Mouse (Mus musculus): ENCODE data around the gene Cir1.

The Cir1 gene

DNA sequence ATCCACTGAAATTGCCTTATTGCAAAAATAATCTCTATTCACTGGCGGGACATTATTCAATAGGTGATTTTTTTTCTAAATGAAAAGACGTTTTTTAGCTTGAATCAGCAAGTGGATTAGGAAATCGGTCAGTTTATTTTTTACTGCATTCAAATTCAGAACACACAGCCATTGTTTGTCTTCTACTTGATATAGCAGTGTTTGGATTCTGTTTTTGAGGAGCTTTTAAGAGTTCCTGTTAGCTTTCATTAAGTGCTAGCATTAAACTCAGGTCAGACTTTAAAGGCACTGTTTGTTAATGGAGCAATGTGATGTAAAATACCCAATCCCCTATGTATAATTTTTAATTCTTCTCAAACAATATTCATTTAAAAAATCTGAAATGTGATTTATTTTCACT lies 13.7 kb downstream of the Cir1 start:
- DNase-seq: no peak

DNA sequence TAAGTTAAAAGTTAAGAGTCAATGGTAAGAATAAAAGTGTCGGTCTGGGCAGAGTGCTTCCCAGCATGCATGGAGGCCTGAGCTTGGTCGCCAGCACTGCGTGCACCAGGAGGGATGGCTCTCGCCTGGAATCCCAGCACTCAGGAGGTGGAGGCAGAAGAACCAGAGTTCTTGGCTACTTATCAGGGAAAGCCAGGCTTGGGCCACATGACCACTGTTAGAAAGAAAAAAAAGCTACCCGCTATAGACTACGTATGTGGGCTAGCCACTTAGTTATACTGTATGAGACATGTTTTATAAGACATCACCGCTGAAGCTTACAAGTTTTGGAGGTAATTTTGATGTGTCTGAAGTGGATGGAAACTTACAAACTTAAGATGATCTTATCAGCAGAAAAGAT lies 14.3 kb downstream of the Cir1 start:
- no peak for DNase-seq

DNA sequence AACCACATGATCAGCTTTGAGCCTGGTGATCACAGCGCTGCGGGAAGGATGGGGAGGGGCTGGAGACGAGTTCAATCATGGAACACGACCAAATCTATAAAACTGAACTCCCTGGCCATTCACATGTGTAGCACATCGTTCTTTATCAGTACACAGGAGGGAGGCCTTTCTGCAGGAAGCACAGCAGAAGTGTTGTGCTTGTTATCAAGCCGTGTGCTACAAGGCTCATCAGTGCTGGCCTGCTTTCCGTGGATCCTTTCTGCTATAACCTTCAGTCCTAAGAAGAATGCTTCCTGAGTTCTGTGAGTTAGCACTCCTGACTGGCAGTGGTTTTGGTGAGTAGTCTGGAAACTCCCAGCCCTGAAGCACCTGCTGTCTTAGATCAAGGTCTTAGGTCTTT lies 17.5 kb downstream of the Cir1 start:
- no peak for DNase-seq

DNA sequence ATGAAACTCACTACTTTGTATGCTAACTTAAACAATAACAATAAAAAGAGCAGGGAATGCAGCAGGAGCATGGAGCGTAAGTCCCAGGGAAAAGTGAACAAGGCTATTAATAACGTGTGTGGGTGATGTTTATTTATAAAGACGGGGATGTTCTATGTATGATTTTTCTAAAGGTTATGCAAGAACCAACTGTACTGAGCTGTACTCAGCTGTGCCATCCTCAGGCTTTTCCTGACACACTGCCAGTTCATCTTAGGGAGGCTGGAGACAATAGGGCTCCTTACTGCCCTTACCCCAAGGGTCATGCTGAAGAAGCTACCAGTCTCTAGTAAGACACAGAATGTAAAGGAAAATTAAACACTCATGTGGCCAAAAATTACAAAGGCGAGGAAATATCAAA lies 21.4 kb downstream of the Cir1 start:
- no peak for DNase-seq

DNA sequence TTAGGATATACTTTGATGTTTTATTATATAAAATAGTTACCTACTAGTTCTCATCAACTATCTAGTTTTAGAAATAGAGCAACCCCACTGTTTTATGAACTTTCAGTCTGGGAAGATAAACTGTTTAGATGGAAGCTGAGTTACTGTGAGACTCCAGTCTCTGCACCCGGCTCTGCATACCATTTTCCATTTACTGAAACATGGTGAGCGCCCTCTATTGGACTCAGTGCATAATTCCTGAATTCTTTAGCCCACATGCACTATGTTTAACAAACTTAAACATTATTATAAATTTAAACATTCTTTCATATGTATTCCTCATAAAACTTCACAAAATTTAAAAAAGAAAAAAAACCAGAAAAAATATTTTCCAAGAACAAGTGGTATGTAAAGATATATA lies 26.9 kb downstream of the Cir1 start:
- peak; percentile 63 for DNase-seq

DNA sequence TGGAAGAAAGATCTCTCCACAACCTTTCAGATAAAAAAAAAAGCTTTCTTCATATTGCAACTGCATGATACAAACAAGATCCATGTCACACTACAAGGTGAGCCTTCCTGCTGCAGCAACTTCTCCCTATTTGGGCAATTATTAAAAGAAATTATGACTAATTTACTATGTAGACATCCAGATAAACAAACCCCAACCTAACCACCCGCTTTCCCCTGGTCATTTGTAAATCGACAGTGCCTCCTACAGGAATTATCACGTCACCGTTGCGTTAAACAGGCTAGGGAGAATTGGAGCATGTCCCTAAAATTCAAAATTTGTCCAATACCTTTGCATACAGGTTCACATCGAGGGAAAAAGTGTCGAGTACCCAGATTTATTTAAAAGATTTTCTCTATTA lies 30.8 kb downstream of the Cir1 start:
- peak; percentile 70 for DNase-seq

DNA sequence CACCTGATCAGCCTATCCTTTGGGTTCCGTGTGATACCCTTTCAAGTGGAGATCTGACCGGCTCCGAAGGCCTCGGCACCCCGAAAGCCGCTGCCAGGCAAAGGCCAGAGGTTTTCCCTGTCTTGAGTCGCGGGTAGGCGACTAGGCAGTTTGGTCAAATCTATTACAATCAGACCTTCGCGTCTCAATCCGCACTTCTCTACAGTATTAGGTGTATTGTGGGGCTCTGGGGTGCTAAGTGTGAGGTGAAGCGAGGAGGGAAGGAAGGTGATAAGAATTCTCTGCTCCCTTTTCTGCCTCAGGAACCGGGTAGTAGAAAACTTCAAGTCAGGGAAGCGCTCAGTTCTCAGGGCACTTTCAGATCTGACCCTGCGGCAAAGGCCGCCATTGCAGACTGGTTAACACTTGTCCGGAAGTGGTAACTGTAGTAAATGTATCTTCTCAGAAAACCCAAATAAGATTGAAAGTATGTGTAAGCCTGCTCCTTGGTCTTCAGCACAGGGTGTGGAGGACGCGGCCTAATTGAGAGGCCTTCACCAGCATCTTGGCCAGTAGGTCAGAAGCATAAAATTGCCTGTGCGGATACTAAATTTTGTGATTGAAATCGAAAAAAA lies 31.3 kb downstream of the Cir1 start:
- no peak for DNase-seq

DNA sequence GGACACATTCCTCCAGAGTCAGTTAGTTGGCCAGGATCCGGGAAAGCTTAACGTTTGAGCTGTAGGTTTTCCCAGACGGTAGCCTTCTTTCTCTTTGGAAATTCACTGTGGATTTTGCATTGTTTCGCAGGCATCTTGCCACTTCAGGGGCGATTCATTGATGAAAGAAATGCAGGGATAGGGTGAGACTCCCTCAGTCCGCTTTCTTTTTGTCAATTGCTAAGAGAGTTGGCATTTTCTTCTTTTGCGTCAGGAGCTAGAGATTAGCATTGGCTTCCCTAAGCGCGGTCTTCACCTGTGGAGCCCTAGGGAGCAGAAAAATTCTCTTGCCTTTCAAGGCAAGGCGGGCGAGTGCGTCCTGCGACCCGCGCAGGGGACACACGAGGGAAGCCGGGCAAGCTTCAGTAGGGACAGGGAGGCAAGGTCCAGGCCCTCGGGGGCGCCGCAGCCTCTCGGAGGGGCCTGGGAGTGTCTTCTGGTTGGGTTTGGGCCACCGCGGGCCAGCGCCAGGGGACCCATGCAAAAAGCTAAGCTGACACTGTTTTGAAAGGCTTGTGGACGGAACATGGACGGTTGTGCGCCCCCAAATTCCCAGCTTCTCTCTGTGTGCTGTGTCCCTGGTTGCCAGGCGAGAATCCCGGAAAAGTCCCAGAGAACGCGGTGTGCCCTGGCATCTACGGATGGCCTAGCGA lies 32.0 kb downstream of the Cir1 start:
- DNase-seq: peak; percentile 35

DNA sequence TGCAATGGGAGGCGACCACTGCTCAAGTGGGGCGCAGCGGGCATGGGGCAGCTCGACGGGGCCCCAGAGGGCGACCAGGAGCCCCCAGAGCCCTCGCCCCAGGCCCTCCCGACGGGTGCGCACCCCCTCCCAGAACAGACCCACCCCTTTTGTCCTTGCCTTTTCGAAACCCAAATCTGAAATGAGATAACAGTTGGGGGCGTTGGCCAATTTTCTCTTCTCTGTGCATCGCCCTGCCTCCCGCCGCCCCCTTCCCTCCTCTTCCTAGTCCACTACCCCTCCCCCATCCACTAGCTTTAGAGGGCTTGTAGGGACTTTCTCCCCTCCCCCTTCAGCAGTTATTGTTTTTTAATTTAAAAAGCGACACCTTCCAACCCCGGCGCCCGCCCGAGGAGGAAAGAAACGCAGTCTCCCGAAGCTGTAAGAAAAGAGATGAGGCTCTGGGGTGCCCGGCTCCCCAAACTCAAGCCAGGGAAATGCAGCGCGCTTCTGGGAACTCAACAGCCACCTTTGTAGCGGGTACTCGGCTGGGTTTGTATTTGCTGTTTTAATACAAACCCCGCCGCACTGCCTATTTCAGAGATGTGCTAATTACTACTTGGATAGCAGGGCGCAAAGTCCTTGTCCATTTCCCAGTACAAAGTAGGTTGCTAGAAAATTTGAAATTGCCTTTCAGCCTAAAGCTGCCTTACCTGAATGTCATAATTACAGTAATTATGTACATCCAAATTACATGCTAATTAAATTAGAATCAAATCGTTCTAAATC lies 33.0 kb downstream of the Cir1 start:
- peak; percentile 31 for DNase-seq

DNA sequence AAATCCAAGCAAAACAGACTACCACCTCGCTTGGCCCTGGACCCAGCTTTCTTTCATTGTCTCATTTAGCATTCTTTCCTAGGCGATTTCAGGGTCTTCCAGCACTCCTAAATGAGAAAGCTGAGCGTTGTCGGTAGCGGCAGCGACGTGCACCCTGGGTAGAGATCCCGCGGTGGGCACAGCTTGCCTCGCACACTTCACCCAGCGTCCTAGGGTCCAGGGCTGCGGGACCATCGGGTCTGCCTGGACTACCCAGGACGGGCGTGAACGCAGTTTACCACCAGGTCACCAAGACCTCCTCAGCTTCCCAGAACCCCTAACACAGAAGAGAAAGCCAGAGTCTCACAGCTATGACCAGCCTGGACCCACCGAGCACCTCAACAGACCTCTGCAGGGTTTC lies 33.6 kb downstream of the Cir1 start:
- no peak for DNase-seq

DNA sequence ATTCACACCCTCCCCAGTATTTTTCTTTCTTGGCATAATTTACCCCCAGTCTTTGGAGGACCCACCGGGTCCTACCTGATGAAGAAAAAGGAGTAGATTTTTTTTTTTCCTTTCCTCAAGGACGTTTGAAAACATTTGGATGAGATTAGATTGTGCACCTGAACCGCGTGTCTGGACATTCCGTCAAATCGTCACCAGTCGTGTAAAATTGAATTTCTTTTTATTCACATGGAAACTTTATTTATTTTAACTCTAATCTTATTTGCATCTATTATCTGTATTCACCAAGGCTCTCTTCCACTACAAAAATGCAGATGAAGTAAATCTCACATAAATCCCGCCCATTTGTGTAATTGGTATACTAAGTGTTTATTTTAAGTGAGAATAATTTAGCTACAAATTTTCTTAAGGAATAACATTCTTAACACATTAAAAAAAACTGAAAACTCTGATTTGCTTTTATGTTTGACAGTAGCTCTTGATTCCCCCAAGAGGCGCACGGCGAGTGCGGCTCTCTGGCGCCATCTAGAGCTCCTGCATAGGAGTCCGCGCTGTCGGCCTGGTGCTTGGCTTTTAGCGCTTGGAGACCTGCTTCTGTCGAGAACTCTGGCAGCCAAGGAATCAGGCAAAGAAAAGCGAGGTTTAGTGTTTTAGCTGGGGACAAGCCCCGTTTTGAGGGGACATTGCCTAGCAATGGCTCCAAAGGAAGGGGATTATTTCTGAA lies 34.2 kb downstream of the Cir1 start:
- peak; percentile 92 for DNase-seq

DNA sequence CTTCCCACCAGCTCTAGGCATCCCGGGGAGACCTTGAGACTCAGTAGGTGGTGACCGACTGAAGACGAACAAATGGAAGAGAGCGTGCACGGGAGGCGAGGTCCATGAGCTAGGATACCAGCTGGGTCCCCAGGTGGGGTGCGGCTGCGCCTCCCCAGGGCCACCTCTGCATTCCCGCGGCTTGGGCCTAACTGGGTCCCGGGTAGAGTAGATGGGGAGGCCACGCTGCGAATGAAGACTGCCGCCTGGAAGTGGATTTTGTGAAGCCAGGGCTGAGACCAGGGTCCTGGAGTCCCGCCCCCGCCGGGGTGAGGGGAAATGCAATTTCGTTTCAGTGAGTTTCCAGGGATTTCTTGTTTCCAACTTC lies 34.8 kb downstream of the Cir1 start:
- DNase-seq: peak; percentile 43

DNA sequence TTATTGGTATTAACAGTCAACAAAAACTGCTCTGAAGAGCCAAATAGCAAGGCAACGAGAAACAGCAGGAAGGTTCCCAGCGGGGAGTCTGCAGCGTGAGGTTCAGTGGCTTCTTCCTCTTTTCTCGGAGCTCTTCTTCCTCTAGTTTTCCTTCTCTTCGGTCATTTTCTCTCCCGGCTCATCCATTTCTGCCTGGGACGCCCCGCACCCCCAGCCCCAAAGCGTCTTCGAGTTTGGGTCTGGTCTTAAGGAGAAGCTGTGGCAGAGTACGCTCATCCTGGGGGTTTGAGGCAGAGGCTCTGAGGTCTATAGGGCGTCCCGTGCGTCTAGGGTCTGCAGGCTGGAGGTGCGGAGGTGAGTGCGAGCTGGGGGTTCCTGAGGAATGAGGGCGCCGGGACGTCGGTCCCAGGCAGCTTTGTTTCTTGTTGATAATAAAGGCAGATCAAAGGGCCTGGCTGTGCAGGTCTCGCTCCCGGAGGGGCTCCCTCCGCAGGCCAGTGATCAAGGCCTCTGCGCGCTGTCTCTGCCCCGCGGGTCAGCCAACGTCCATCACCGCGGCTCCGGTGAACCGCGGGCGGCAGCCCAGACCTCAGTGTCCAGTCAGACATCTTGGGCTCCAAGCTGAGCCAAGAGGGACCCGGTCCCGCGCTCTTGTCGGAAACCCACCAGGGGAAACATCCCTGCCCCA lies 35.3 kb downstream of the Cir1 start:
- peak; percentile 54 for DNase-seq

DNA sequence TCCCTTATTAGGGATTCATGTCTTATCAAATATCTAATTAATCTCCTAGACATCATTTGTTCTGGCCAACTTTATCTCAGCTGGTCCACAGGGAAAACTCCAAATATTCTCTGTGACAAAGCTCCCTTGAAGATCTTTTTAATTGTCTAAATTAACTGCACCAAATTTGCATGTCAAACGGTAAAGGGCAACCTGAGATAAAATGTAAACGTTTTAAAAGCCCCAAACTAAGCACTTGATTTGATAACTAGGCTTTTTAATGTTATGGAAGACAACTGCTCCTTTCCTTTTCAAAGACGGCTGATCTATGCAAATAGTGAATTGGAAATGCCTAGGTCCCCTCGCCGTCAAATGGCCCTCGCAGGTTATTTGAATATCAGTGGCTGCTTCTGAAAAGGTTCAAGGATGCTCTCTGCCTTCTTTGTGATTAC lies 36.3 kb downstream of the Cir1 start:
- peak; percentile 45 for DNase-seq

DNA sequence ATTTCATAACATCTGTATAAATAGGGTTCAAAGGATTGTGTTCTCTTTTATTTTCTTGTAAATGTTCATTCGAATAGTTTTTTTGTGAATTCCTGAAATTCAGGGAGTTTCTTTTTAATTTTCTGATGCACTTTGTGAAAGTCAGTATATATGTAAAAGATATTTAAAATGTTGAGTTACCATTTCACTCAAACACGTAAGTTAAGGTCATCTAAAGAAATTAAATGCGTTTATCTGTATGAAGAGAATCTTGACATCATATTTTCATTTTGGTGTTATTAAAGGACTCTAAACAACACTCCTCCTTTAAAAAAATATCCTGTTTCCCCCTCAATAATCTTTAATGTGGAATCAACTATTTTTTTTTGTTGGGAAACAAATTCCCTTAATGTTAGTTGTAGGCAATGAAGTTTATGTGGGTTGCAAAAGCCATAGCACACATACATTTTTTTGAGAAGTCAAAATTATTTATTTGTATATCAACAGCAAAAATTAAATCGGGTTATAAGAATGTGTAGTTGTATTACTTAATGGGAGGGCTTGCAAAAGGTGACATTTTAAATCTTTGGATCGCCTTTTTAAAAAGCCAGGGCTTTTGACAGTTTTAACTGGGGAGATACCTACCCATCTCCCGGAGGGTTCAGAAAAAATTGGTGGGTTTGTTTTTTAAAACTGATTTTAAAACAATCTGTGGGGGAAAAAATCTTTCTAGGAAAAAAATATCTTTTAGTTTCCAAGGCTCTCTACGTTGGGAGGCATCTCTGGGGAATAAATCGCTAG lies 37.0 kb downstream of the Cir1 start:
- peak; percentile 27 for DNase-seq

DNA sequence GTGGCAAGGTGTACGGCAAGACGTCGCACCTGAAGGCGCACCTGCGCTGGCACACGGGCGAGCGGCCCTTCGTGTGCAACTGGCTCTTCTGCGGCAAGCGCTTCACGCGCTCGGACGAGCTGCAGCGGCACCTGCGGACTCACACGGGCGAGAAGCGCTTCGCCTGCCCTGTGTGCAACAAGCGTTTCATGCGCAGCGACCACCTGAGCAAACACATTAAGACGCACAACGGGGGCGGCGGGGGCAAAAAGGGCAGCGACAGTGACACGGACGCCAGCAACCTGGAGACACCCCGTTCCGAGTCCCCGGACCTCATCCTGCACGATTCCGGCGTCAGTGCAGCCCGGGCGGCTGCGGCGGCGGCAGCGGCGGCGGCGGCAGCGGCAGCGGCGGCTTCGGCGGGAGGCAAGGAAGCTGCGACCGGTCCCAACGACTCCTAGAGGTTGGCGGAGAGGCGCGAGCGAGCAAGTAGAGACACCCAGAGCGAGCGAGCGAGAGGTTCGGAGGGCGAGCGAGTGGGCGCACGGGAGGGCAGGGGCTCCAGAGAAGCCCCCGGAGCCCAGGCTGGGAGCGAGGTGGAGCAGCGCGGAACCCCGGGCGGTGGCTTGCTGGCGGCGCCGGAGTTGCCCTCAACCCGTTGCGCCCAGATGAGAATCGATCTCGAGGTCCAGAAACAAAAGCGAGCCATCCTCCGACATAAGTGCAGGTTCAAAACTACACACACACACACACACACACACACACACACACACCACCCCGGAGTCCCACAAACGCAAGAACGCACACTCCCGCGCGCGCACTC lies 38.2 kb downstream of the Cir1 start:
- peak; percentile 67 for DNase-seq

DNA sequence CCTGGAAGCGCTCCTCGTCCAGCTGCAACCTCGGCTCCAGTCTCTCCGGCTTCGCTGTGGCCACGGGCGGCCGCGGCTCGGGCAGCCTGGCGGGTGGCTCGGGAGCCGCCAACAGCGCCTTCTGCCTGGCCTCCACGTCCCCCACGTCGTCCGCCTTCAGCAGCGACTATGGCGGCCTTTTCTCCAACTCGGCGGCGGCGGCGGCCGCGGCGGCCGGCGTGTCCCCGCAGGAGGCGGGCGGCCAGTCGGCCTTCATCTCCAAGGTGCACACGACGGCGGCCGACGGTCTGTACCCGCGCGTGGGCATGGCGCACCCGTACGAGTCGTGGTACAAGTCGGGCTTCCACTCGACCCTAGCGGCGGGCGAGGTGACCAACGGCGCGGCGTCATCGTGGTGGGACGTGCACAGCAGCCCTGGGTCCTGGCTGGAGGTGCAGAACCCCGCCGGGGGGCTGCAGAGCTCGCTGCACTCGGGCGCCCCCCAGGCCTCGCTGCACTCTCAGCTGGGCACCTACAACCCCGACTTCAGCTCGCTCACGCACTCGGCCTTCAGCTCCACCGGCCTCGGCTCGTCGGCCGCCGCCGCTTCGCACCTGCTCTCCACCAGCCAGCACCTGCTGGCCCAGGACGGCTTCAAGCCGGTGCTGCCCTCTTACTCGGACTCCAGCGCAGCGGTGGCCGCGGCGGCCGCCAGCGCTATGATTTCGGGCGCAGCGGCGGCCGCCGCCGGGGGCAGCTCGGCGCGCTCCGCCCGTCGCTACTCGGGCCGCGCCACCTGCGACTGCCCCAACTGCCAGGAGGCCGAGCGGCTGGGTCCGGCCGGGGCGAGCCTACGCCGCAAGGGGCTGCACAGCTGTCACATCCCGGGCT lies 39.0 kb downstream of the Cir1 start:
- DNase-seq: peak; percentile 58

DNA sequence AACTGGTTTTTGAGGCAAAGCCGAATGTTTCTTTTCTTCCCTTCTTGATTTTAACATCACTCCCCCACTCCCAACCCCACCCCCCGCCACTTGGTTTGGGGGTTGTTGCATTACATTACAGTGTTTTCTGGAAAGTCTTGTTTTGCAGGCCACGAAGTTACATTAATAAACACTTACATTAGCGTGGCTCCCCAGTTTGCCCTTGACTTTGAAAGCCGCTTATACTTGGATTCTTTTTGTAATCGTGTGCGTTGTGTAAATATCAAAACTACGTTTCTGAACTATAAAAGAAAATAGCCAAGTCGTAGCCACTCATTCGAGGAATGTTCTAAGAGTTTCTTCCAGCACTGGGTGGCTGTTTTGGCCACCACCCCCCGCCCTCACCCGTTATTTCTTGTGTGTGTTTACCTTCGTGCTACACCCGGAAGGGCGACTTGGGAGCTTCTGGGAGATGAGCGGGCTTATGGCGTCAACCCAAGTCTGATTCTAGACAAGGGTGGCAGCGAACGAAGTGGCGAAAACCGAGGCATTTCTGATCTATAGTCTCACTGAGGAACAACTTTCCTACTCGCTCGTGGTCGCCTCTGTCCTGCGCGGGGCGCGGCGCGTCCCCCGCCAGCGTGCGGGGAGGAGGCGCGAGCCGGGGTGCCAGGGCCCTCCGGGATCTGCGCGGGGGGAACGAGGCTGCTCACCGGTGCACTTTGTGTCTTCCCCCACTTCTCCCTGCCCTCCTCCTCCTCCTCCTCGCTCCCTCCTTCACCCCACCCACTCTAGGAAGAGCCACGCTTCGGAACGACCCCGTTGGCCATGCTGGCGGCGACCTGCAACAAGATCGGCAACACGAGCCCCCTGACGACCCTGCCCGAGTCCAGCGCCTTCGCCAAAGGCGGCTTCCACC lies 39.9 kb downstream of the Cir1 start:
- DNase-seq: peak; percentile 44
